ENCODE assay signal across 8 mouse cellular contexts in the genomic region with DNA sequence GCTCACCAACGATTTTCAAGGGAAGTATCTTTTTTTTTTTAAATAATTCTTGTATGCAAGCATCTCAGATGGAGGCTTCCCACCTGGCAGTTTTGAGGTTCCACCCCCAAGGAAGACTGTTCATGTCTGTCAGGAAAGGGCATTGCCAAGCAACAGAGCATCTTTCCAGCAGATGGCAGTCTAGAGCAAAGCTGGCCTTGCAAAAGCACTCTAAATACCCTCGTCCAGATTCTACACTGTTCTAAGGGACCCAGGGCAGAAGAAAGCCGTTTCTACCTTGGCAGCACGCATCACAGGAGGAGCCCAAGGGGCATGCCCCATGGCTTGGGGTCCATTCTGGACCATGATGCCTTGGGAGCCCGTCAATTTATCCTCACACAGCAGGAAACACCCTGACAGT. TPM values are rescaled to one million over a fixed set of nuclear protein-coding genes. Genes with fewer than 3 reads are reported as not detected.
DNase-seq lines count a peak whose midpoint lies in the region; ATAC-seq and TF ChIP-seq lines count a peak whose summit lies in the region.

No protein-coding gene starts in this region.

- peak; percentile 75 for DNase-seq in kidney, postnatal 0 days (ENCODE audit: low spot score)
- no peak for DNase-seq in kidney, adult 11 months
- peak; percentile 40 for DNase-seq in adrenal gland, adult 2 months
- peak; percentile 76 for DNase-seq in limb, embryonic 14.5 days (ENCODE audit: low spot score)
- DNase-seq in neural tube, embryonic 11.5 days (ENCODE audit: low spot score): peak; percentile 65

- WGBS in kidney, postnatal 0 days: 6% methylated on average over 5 of the region's 5 CpGs
- WGBS in hindbrain, embryonic 16.5 days: 6% methylated on average over 5 of the region's 5 CpGs
- 10% methylated on average over 5 of the region's 5 CpGs for WGBS in limb, embryonic 14.5 days
- 16% methylated on average over 5 of the region's 5 CpGs for WGBS in neural tube, embryonic 11.5 days

- ATAC-seq in kidney, postnatal 0 days (replicated peaks; ENCODE audit: low FRiP score, low read depth): 0 out of 2 replicates have a peak, but pooled peaks have one; percentile 35
- peak; percentile 62 for ATAC-seq in hindbrain, embryonic 16.5 days
- ATAC-seq in limb, embryonic 14.5 days (ENCODE audit: low FRiP score, low read depth): peak; percentile 34; the same call in 1 of the 2 replicates
- ATAC-seq in neural tube, embryonic 11.5 days (ENCODE audit: insufficient read depth, low FRiP score, low TSS enrichment): 0 out of 2 replicates have a peak, but pooled peaks have one; percentile 31
- no peak for ATAC-seq in erythroid progenitor cell, adult 5-6 weeks (replicated peaks; ENCODE audit: low FRiP score, poor library complexity, severe bottlenecking)

- H3K4me1 ChIP-seq in kidney, postnatal 0 days (replicated peaks; ENCODE audit: insufficient read depth, low read length): no peaks in the 10 kb centered on the region
- H3K4me1 ChIP-seq in embryonic fibroblast, embryonic 13.5 days (ENCODE audit: control insufficient read depth, insufficient read depth, low read length): no peaks in the 10 kb centered on the region
- H3K4me1 ChIP-seq in hindbrain, embryonic 16.5 days (ENCODE audit: control insufficient read depth, insufficient read depth, low read depth, low read length): no peaks in the 10 kb centered on the region
- no peaks in the 10 kb centered on the region for H3K4me1 ChIP-seq in limb, embryonic 14.5 days (ENCODE audit: control insufficient read depth, insufficient read depth, low read length)
- no peaks in the 10 kb centered on the region for H3K4me1 ChIP-seq in neural tube, embryonic 11.5 days (ENCODE audit: control insufficient read depth, insufficient read depth, low read length)

- no peaks in the 10 kb centered on the region for H3K9me3 ChIP-seq in kidney, postnatal 0 days (replicated peaks; ENCODE audit: low read length)
- H3K9me3 ChIP-seq in hindbrain, embryonic 16.5 days (ENCODE audit: control insufficient read depth, low read length): no peaks in the 10 kb centered on the region
- no peaks in the 10 kb centered on the region for H3K9me3 ChIP-seq in limb, embryonic 14.5 days (ENCODE audit: control insufficient read depth, low read length)
- H3K9me3 ChIP-seq in neural tube, embryonic 11.5 days (ENCODE audit: control insufficient read depth, low read length): no peaks in the 10 kb centered on the region

- H3K9ac ChIP-seq in kidney, postnatal 0 days (ENCODE audit: low read depth, low read length): no peak overlapping the region
- H3K9ac ChIP-seq in hindbrain, embryonic 16.5 days (ENCODE audit: low read depth, low read length): no peak overlapping the region
- H3K9ac ChIP-seq in limb, embryonic 14.5 days (ENCODE audit: low read depth, low read length, severe bottlenecking): no peak overlapping the region
- no peak overlapping the region for H3K9ac ChIP-seq in neural tube, embryonic 11.5 days (ENCODE audit: low read length)

- no peak overlapping the region for H3K4me2 ChIP-seq in kidney, postnatal 0 days (ENCODE audit: low read length)
- no peak overlapping the region for H3K4me2 ChIP-seq in hindbrain, embryonic 16.5 days (ENCODE audit: low read length)
- H3K4me2 ChIP-seq in limb, embryonic 14.5 days (replicated peaks; ENCODE audit: low read depth, low read length, severe bottlenecking): no peak overlapping the region
- H3K4me2 ChIP-seq in neural tube, embryonic 11.5 days (ENCODE audit: low read depth): no peak overlapping the region

- no peak for TF ChIP-seq POLR2A in embryonic fibroblast, embryonic 13.5 days (IDR thresholded peaks at IDR 0.05; ENCODE audit: low read depth, low read length)
- TF ChIP-seq POLR2A in limb, embryonic 14.5 days (IDR thresholded peaks at IDR 0.05; ENCODE audit: borderline replicate concordance, extremely low read depth, insufficient read depth, insufficient read length): no peak

- TF ChIP-seq CTCF in kidney, postnatal 0 days (IDR thresholded peaks at IDR 0.05; ENCODE audit: low read depth): peak; percentile 83
- peak; percentile 68; the same call in 1 of the 2 replicates for TF ChIP-seq CTCF in embryonic fibroblast, embryonic 13.5 days (IDR thresholded peaks at IDR 0.05; ENCODE audit: borderline replicate concordance, insufficient read depth, low read length)

- H3K4me3 ChIP-seq in kidney, postnatal 0 days (replicated peaks; ENCODE audit: low read depth, low read length): no peak overlapping the region
- no peak overlapping the region for H3K4me3 ChIP-seq in embryonic fibroblast, embryonic 13.5 days (ENCODE audit: insufficient read depth, low read length)
- no peak overlapping the region for H3K4me3 ChIP-seq in hindbrain, embryonic 16.5 days (ENCODE audit: low read length)
- no peak overlapping the region for H3K4me3 ChIP-seq in limb, embryonic 14.5 days (replicated peaks; ENCODE audit: low read length)
- no peak overlapping the region for H3K4me3 ChIP-seq in neural tube, embryonic 11.5 days (ENCODE audit: low read depth, low read length)

- H3K27me3 ChIP-seq in kidney, postnatal 0 days (ENCODE audit: insufficient read depth, low read length): 0 out of 2 replicates have a peak, but pooled peaks cover 4% of the 10 kb centered on the region
- H3K27me3 ChIP-seq in hindbrain, embryonic 16.5 days (replicated peaks; ENCODE audit: control insufficient read depth, insufficient read depth, low read length): 0 out of 2 replicates have a peak, but pooled peaks cover 2% of the 10 kb centered on the region
- 0 out of 2 replicates have a peak, but pooled peaks cover 3% of the 10 kb centered on the region for H3K27me3 ChIP-seq in limb, embryonic 14.5 days (ENCODE audit: control insufficient read depth, insufficient read depth, low read length)
- no peaks in the 10 kb centered on the region for H3K27me3 ChIP-seq in neural tube, embryonic 11.5 days (ENCODE audit: control insufficient read depth, insufficient read depth, low read length)

- H3K36me3 ChIP-seq in kidney, postnatal 0 days (ENCODE audit: insufficient read depth, low read length): no peaks in the 10 kb centered on the region
- no peaks in the 10 kb centered on the region for H3K36me3 ChIP-seq in hindbrain, embryonic 16.5 days (ENCODE audit: control insufficient read depth, insufficient read depth, low read length)
- H3K36me3 ChIP-seq in limb, embryonic 14.5 days (ENCODE audit: control insufficient read depth, insufficient read depth, low read length): no peaks in the 10 kb centered on the region
- no peaks in the 10 kb centered on the region for H3K36me3 ChIP-seq in neural tube, embryonic 11.5 days (ENCODE audit: control insufficient read depth, insufficient read depth, low read length)

- no peak overlapping the region for H3K27ac ChIP-seq in kidney, postnatal 0 days
- no peak overlapping the region for H3K27ac ChIP-seq in embryonic fibroblast, embryonic 13.5 days (ENCODE audit: insufficient read depth, low read length)
- no peak overlapping the region for H3K27ac ChIP-seq in hindbrain, embryonic 16.5 days (ENCODE audit: low read depth, low read length)
- H3K27ac ChIP-seq in limb, embryonic 14.5 days (replicated peaks; ENCODE audit: low read depth, low read length): no peak overlapping the region
- no peak overlapping the region for H3K27ac ChIP-seq in neural tube, embryonic 11.5 days (ENCODE audit: low read depth, low read length)

RNA-seq across cellular contexts. Expression of gene Opalin, which starts 12.9 kb away (rescaled TPM):
- polyA plus RNA-seq in kidney, postnatal 0 days (2015; fragmentation: Nextera tagmentation; extraction: Ambion mirVana): not detected in 2 replicates
- not detected for total RNA-seq in adrenal gland, adult 2 months (2021)
- not detected in 2 replicates for polyA plus RNA-seq in adrenal gland, adult 2 months (2012; rRNA removed)
- not detected in 2 replicates for polyA plus RNA-seq in embryonic fibroblast, embryonic 13.5 days (2011; ENCODE audit: insufficient read length, low read depth, missing spikeins)
- polyA plus RNA-seq in hindbrain, embryonic 16.5 days (2015; fragmentation: Nextera tagmentation; extraction: Ambion mirVana): not detected in 2 replicates
- polyA plus RNA-seq in limb, embryonic 14.5 days (2012; rRNA removed): not detected in 2 replicates
- not detected in 2 replicates for polyA plus RNA-seq in limb, embryonic 14.5 days (2014; fragmentation: Nextera tagmentation; extraction: Ambion mirVana)
- not detected in 2 replicates for polyA plus RNA-seq in neural tube, embryonic 11.5 days (2014; fragmentation: Nextera tagmentation; extraction: Ambion mirVana)
- not detected in 2 replicates for total RNA-seq in erythroid progenitor cell, adult 5-6 weeks (2015; ENCODE audit: low replicate concordance)
- total RNA-seq in erythroid progenitor cell, adult 5-6 weeks (2017; ENCODE audit: low replicate concordance): not detected in 2 replicates
